Mouse (Mus musculus): ENCODE measurements around the gene Amph. TPM values are rescaled to one million over a fixed set of nuclear protein-coding genes. Genes with fewer than 3 reads are reported as not detected.
"Not testable (repeated sequence)": the region's sequence is repeated elsewhere in the genome, so short reads cannot be mapped to it uniquely, and the experiment has no call there.

Amph gene
- total RNA-seq (2014; rRNA removed) = 0.09 TPM in 1 of 2 replicates, not detected in the other
- polyA plus RNA-seq (2012; rRNA removed) = 0.12 TPM in 1 of 2 replicates, not detected in the other

DNA sequence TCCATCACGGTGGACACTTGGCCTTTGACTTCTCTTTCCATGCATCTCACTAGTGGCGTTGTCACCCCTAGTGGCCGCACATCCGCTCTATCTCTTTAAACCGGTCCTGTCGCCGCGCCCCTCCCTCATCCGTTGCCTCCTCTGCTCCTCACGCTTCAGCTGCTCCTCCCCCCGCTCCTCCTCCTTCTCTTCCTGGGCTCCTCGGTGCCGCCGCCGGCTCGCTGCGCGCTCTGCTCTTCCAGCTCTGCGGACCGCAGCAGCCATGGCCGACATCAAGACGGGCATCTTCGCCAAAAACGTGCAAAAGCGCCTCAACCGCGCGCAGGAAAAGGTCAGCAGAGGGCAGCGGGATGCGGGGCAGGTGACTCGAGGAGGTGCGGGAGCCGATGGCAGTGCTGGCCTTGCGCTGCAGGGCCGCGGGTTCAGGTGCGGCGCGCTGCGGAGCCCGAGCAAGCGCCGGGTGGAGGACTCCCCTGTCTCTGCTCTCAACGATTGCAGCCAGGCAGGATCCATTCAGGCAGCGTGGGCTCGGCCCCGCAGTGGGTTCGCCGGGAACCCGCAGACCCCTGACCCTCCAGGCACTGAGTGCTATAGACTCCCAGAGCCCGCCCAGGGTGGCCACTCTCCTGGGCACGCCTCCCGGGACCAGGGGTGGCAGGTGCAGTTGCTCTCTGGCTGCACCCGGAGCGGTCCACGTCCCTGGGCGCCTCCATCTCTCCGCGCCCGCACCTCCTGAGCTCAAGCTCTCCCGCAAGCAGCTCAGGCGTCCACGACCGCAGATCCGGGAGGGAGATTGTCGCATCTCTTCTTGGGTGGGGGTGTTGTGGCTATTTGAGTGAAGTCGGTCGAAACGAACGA is at the start of gene Amph:
Gene Amph (plus strand): TSS at position 35 of the 858 bp plus-strand sequence.
- Histone ChIP-seq H3K4me3 (ENCODE audit: insufficient read depth, low read depth, low read length) (peak within 1 kb of the TSS; percentile 50; the same call in 1 of the 2 replicates), H3K27ac (replicated peaks; ENCODE audit: insufficient read depth, low read depth, low read length) (no peak within 1 kb of the TSS), H3K9ac (ENCODE audit: low read depth, low read length) (no peak within 1 kb of the TSS), H3K27me3 (ENCODE audit: control insufficient read depth, insufficient read depth, low read length) (peaks cover 10% of the 10 kb centered on the region; the same call in 1 of the 2 replicates), H3K79me2 (ENCODE audit: control insufficient read depth, insufficient read depth, low read length) (no peaks in the 10 kb centered on the region), H3K36me3 (ENCODE audit: control insufficient read depth, insufficient read depth, low read length) (no peaks in the 10 kb centered on the region), H3K4me1 (ENCODE audit: control insufficient read depth, insufficient read depth, low read length) (no peaks in the 10 kb centered on the region)
- no peak for DNase-seq (ENCODE audit: extremely low read depth, low read depth, low spot score)
- TF ChIP-seq CTCF (IDR thresholded peaks at IDR 0.05; ENCODE audit: low read depth, low read length) (no peak), POLR2A (IDR thresholded peaks at IDR 0.05; ENCODE audit: extremely low read depth, insufficient read depth, low read length) (no peak)
- WGBS = 1% methylated on average over 70 of the region's 70 CpGs

DNA sequence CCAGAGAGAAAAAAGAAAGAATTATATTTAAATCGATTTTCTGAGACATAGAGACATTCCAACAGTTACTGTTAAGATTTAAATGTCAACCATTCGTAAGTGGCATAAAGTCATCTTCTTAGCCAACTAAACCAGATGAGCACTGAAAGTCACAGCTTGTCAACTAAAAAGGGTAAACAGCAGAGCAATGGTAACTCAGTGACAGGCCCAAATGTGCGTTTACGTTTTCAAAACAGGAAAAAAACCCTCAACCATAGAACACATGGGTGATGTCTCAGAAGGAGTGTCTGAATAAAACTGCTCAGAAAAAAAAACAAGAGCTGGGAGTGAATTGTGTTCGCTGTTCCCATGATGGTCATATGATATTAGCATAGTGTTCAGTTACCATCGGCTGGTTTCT is 44.4 kb upstream of the Amph start:
- DNase-seq (ENCODE audit: extremely low read depth, low read depth, low spot score) = no peak
- H3K9ac ChIP-seq (ENCODE audit: low read depth, low read length) = no peak overlapping the region
- no peaks in the 10 kb centered on the region for H3K4me1 ChIP-seq (ENCODE audit: control insufficient read depth, insufficient read depth, low read length)
- H3K27me3 ChIP-seq (ENCODE audit: control insufficient read depth, insufficient read depth, low read length) = no peaks in the 10 kb centered on the region
- H3K36me3 ChIP-seq (ENCODE audit: control insufficient read depth, insufficient read depth, low read length) = no peaks in the 10 kb centered on the region
- 84% methylated on average over 6 of the region's 6 CpGs for WGBS
- H3K4me3 ChIP-seq (ENCODE audit: insufficient read depth, low read depth, low read length) = no peak overlapping the region
- no peak overlapping the region for H3K27ac ChIP-seq (replicated peaks; ENCODE audit: insufficient read depth, low read depth, low read length)
- H3K79me2 ChIP-seq (ENCODE audit: control insufficient read depth, insufficient read depth, low read length) = no peaks in the 10 kb centered on the region
- TF ChIP-seq POLR2A (IDR thresholded peaks at IDR 0.05; ENCODE audit: extremely low read depth, insufficient read depth, low read length) (no peak), CTCF (IDR thresholded peaks at IDR 0.05; ENCODE audit: low read depth, low read length) (no peak)

DNA sequence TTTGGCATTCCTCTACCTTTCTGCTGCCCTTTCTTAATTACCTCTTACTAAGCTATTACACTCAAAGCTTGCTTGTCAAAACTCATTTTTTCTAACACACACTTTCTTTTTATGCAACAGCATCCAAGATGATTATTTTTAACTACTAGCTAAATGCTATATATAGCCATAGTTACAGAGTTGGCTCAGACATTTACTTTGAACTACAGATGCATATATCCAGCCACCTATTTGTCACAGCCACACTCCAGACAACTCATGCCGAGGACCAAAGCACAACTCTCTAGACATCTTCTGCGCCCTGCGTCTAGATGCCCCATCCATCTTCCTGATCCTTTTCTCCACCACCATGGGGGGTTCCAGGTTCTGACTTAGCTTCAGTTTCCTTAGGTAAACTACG is 33.2 kb upstream of the Amph start:
- no peak overlapping the region for H3K4me3 ChIP-seq (ENCODE audit: insufficient read depth, low read depth, low read length)
- H3K79me2 ChIP-seq (ENCODE audit: control insufficient read depth, insufficient read depth, low read length) = no peaks in the 10 kb centered on the region
- H3K36me3 ChIP-seq (ENCODE audit: control insufficient read depth, insufficient read depth, low read length) = no peaks in the 10 kb centered on the region
- no peak overlapping the region for H3K9ac ChIP-seq (ENCODE audit: low read depth, low read length)
- no peak for DNase-seq (ENCODE audit: extremely low read depth, low read depth, low spot score)
- H3K27me3 ChIP-seq (ENCODE audit: control insufficient read depth, insufficient read depth, low read length) = no peaks in the 10 kb centered on the region
- no peak overlapping the region for H3K27ac ChIP-seq (replicated peaks; ENCODE audit: insufficient read depth, low read depth, low read length)
- no peaks in the 10 kb centered on the region for H3K4me1 ChIP-seq (ENCODE audit: control insufficient read depth, insufficient read depth, low read length)
- WGBS = 93% methylated on average over 4 of the region's 4 CpGs
- no peak for TF ChIP-seq CTCF (IDR thresholded peaks at IDR 0.05; ENCODE audit: low read depth, low read length)

DNA sequence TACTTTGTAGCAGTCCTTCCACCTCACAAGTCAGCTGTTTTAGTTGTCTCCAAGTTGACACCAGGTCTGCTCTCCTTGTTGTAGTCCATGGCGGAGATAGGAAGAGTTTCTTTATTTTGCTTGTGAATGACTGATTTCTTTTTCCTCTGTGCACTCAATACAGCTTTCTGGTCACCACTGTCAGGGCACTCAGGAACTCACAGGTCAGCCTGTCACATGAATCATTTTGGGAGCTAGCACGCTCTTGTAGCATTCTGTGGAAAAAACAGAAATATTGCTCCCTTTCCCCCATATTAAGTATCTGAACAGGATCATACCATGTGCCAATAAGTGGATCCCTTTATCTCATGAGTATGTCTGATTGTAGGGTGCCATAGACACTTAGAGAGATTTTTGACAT is 14.8 kb upstream of the Amph start:
- 78% methylated on average over 1 of the region's 2 CpGs for WGBS
- H3K4me1 ChIP-seq (ENCODE audit: control insufficient read depth, insufficient read depth, low read length); H3K9ac ChIP-seq (ENCODE audit: low read depth, low read length); H3K36me3 ChIP-seq (ENCODE audit: control insufficient read depth, insufficient read depth, low read length); H3K4me3 ChIP-seq (ENCODE audit: insufficient read depth, low read depth, low read length); H3K27ac ChIP-seq (replicated peaks; ENCODE audit: insufficient read depth, low read depth, low read length); H3K79me2 ChIP-seq (ENCODE audit: control insufficient read depth, insufficient read depth, low read length); DNase-seq (ENCODE audit: extremely low read depth, low read depth, low spot score); H3K27me3 ChIP-seq (ENCODE audit: control insufficient read depth, insufficient read depth, low read length): not testable (repeated sequence)

DNA sequence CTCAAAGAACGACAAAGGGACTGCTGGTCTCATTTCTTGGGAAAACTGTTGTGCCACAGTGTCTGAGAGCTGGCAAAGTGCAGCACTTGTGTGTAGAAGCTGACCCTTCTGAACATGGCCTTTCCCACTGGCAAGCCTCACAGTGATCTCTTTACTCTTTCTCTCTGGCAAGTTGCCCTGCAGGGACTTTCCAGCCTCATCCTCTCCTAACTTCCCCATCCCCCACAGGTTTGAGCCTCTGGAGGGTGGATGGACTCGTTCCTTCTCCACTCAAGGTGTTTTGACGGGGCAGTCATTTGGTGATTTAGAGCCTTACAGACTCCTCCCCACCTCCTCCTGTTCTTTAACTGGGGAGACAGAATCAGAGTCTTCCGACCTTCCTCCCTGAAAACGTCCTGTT is 319 bp upstream of the Amph start:
- H3K36me3 ChIP-seq (ENCODE audit: control insufficient read depth, insufficient read depth, low read length) = no peaks in the 10 kb centered on the region
- H3K27me3 ChIP-seq (ENCODE audit: control insufficient read depth, insufficient read depth, low read length) = peaks cover 10% of the 10 kb centered on the region; the same call in 1 of the 2 replicates
- no peaks in the 10 kb centered on the region for H3K4me1 ChIP-seq (ENCODE audit: control insufficient read depth, insufficient read depth, low read length)
- H3K79me2 ChIP-seq (ENCODE audit: control insufficient read depth, insufficient read depth, low read length) = no peaks in the 10 kb centered on the region
- no peak for DNase-seq (ENCODE audit: extremely low read depth, low read depth, low spot score)
- H3K27ac ChIP-seq (replicated peaks; ENCODE audit: insufficient read depth, low read depth, low read length) = no peak overlapping the region
- H3K4me3 ChIP-seq (ENCODE audit: insufficient read depth, low read depth, low read length) = no peak overlapping the region
- 19% methylated on average over 5 of the region's 5 CpGs for WGBS
- no peak overlapping the region for H3K9ac ChIP-seq (ENCODE audit: low read depth, low read length)
- TF ChIP-seq POLR2A (IDR thresholded peaks at IDR 0.05; ENCODE audit: extremely low read depth, insufficient read depth, low read length) (no peak), CTCF (IDR thresholded peaks at IDR 0.05; ENCODE audit: low read depth, low read length) (no peak)

DNA sequence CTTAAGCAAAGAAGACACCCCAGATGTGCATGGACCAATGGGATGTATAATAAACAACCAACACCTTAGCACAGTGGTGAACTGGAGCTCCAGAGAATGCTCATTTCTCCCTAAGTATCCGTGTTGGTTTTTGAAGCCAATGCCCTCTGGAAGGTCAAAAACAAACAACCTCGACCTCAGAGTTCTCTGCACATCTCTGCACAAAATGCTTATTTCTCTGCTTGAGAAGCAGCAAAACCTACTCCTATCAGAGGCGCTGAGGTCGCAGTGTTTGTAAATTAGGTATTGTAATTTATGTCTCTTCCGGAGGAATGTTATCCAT is 985 bp downstream of the Amph start:
- no peak for TF ChIP-seq POLR2A (IDR thresholded peaks at IDR 0.05; ENCODE audit: extremely low read depth, insufficient read depth, low read length)
- no peak for TF ChIP-seq CTCF (IDR thresholded peaks at IDR 0.05; ENCODE audit: low read depth, low read length)
- Histone ChIP-seq H3K27me3 (ENCODE audit: control insufficient read depth, insufficient read depth, low read length) (peaks cover 10% of the 10 kb centered on the region; the same call in 1 of the 2 replicates), H3K4me3 (ENCODE audit: insufficient read depth, low read depth, low read length) (no peak overlapping the region)

More for the DNA sequence above, 985 bp downstream of the Amph start:
- no peak for DNase-seq (ENCODE audit: extremely low read depth, low read depth, low spot score)
- 9% methylated on average over 5 of the region's 5 CpGs for WGBS
- no peaks in the 10 kb centered on the region for H3K79me2 ChIP-seq (ENCODE audit: control insufficient read depth, insufficient read depth, low read length)
- no peak overlapping the region for H3K27ac ChIP-seq (replicated peaks; ENCODE audit: insufficient read depth, low read depth, low read length)
- no peaks in the 10 kb centered on the region for H3K36me3 ChIP-seq (ENCODE audit: control insufficient read depth, insufficient read depth, low read length)
- no peak overlapping the region for H3K9ac ChIP-seq (ENCODE audit: low read depth, low read length)
- no peaks in the 10 kb centered on the region for H3K4me1 ChIP-seq (ENCODE audit: control insufficient read depth, insufficient read depth, low read length)
